Mouse (Mus musculus) megakaryocyte, embryonic 14.5 days (primary cell): ENCODE results near the gene Vhl. TPM values are rescaled to one million over a fixed set of nuclear protein-coding genes. Genes with fewer than 3 reads are reported as not detected.

ENCODE experiments used
- H3K27me3 ChIP-seq: replicated peaks from 2 replicates; pipeline ENCODE3; 2012; ENCODE audit warnings: inconsistent platforms
- H3K36me3 ChIP-seq: replicated peaks from 2 replicates; pipeline ENCODE3; 2012; ENCODE audit warnings: low read length, inconsistent platforms, mixed read lengths
- H3K4me1 ChIP-seq: 2 replicates; pipeline ENCODE4 v1.6.1; 2012; ENCODE audit warnings: inconsistent platforms
- H3K4me3 ChIP-seq: replicated peaks from 2 replicates; pipeline ENCODE3; 2012; ENCODE audit warnings: moderate library complexity, mild to moderate bottlenecking, inconsistent platforms
- H3K9me3 ChIP-seq: 2 replicates; pipeline ENCODE4 v1.6.1; 2012; ENCODE audit warnings: inconsistent platforms
- FLI1 ChIP-seq: IDR thresholded peaks from 2 replicates; pipeline ENCODE4 v1.6.1; 2012; ENCODE audit warnings: low read length, inconsistent platforms, mixed read lengths
- GATA1 ChIP-seq: IDR thresholded peaks from 3 replicates; pipeline ENCODE4 v1.6.1; 2012; ENCODE audit warnings: mixed read lengths, low read length, inconsistent platforms, borderline replicate concordance
- polyA plus RNA-seq: library from polyadenylated mRNA; stranded (reverse); fragments of >175 nt; gene quantifications from 2 replicates; pipeline ENCODE4 v1.2.3, GENCODE M21; 2012; ENCODE audit warnings: low replicate concordance; ENCODE audit not compliant: insufficient read depth

The Vhl gene
- polyA plus RNA-seq, 1 experiment, result 2.8 TPM

DNA sequence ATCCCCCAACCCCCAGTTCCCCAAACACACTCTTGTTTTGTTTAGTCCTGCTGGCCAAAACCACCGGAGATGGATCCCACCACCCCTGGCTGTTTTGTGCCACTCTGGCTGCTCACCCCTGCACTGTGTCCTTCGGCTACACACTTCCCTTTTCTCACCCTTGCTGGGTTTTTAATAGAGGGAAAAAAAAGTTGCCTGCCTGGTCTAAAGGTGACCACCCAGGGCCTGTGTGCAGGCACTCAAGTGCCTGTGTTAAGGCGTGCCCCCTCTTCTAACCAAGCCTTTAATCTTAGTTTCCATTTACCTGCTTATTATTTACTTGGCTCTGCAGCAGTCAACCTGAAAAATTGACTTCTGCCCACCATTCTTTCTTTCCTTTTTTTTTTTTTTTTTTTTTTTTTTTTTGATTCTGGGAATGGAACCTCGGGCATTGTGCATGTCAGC is 26.5 kb downstream of the Vhl start:
- H3K4me1 ChIP-seq, result peaks cover 49% of the 10 kb centered on the region
- peaks cover 5% of the 10 kb centered on the region for H3K36me3 ChIP-seq
- H3K27me3 ChIP-seq, result peaks cover 41% of the 10 kb centered on the region
- no peaks in the 10 kb centered on the region for H3K9me3 ChIP-seq
- H3K4me3 ChIP-seq, result no peak overlapping the region
- TF ChIP-seq GATA1, result no peak
- no peak for TF ChIP-seq FLI1

- no peak for TF ChIP-seq GATA1
- TF ChIP-seq FLI1, result no peak
- no peaks in the 10 kb centered on the region; the same call in 1 of the 2 replicates for H3K9me3 ChIP-seq
Observed at GRCm38 (mm10) chr6:113651626-113652025, 27.9 kb downstream of the Vhl start.

DNA sequence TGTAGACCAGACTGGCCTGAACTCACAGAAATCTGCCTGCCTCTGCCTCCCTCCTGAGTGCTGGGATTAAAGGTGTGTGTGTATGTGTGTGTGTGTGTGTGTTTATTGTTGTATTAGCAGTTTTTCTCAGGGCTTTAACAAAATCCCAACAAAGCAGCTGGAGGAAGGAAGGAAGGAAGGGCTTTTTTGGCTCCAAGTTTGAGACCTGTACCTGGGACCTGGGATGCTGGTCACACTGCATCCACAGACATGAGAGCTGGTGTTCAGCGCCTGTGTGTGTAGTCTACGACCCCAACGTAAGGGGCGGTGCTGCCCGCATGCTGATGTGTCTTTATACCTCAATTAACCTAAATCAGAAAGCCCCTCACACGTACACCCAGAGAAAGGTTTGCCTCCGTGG is 29.8 kb downstream of the Vhl start:
- Histone ChIP-seq H3K36me3 (no peaks in the 10 kb centered on the region), H3K4me1 (peaks cover 45% of the 10 kb centered on the region), H3K27me3 (peaks cover 40% of the 10 kb centered on the region), H3K4me3 (peak overlapping the region; percentile 8), H3K9me3 (no peaks in the 10 kb centered on the region; the same call in 1 of the 2 replicates)
- TF ChIP-seq GATA1, result no peak
- TF ChIP-seq FLI1, result no peak

More at GRCm38 (mm10) chr6:113651626-113652025, 27.9 kb downstream of the Vhl start:
- H3K4me3 ChIP-seq, result no peak overlapping the region
- peaks cover 5% of the 10 kb centered on the region for H3K36me3 ChIP-seq
- peaks cover 49% of the 10 kb centered on the region for H3K4me1 ChIP-seq
- peaks cover 43% of the 10 kb centered on the region for H3K27me3 ChIP-seq

- no peaks in the 10 kb centered on the region for H3K36me3 ChIP-seq
- peaks cover 39% of the 10 kb centered on the region for H3K27me3 ChIP-seq
- H3K4me1 ChIP-seq, result peaks cover 39% of the 10 kb centered on the region
- peak overlapping the region; percentile 44 for H3K4me3 ChIP-seq
- TF ChIP-seq FLI1, result no peak
- TF ChIP-seq GATA1, result no peak
- H3K9me3 ChIP-seq, result no peaks in the 10 kb centered on the region; the same call in 1 of the 2 replicates
Observed at GRCm38 (mm10) chr6:113654102-113654501, 30.3 kb downstream of the Vhl start.

DNA sequence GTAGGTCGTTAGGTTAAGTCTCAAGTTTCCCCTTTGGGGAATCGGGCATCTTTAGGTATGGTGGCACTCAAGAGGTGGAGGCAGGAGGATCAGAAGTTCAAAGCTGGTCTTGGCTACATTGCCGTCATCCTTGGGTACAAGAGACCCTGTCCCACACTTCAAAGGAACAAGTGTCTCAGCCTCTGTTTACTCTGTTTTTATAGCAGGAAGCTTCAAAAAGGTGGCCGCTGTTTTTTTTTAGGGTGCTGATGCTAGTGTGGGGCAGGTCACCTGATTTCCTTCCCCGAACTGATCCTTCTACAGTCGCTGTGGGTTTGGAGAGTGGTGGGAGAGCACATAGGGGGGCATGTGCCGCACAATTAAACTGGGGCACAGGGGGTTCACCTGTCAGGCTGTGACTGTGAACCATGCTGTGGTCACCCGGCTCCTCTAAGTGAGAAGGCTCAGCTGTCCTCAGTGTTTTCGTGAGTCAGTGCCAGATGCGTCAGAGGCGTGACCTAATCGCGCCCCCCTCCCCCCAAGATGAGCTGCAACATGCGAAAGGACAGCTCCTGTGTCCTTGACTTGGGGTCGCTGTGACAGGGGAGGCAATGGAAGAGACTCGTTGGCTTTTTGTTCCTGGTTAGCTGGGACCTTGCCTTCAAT is 31.1 kb downstream of the Vhl start:
- H3K9me3 ChIP-seq, result no peaks in the 10 kb centered on the region; the same call in 1 of the 2 replicates
- peak overlapping the region; percentile 38 for H3K4me3 ChIP-seq
- TF ChIP-seq FLI1 (no peak), GATA1 (no peak)
- peaks cover 39% of the 10 kb centered on the region for H3K27me3 ChIP-seq
- peaks cover 32% of the 10 kb centered on the region for H3K4me1 ChIP-seq
- no peaks in the 10 kb centered on the region for H3K36me3 ChIP-seq

GRCm38 (mm10) chr6:113655475-113655874 is 31.7 kb downstream of the Vhl start:
- peaks cover 28% of the 10 kb centered on the region for H3K4me1 ChIP-seq
- H3K4me3 ChIP-seq, result no peak overlapping the region
- H3K27me3 ChIP-seq, result peaks cover 43% of the 10 kb centered on the region
- H3K36me3 ChIP-seq, result no peaks in the 10 kb centered on the region
- TF ChIP-seq FLI1 (no peak), GATA1 (no peak)
- H3K9me3 ChIP-seq, result no peaks in the 10 kb centered on the region; the same call in 1 of the 2 replicates

DNA sequence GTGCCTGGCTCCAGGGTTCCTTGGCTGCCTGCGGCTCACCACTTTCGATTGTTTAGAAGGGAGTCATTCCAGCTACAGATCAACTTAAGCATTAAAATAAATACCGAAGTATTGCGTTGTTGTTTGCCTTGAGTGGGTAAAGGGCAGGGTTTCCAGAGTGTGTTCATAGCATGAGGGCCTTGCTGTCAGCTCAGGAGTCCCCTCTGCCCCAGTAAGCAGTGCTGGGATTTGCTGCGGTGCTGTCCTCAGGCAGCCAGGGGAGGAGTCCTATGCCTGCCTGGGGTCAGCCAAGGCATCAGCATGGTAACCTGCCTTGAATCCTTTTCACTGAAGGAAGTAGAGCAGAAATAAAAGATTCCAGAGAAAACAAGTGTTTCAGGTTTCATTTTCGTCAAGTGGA is 33.1 kb downstream of the Vhl start:
- Histone ChIP-seq H3K4me1 (peaks cover 42% of the 10 kb centered on the region), H3K4me3 (no peak overlapping the region), H3K27me3 (peaks cover 53% of the 10 kb centered on the region), H3K9me3 (no peaks in the 10 kb centered on the region; the same call in 1 of the 2 replicates), H3K36me3 (no peaks in the 10 kb centered on the region)
- TF ChIP-seq FLI1 (no peak), GATA1 (no peak)

DNA sequence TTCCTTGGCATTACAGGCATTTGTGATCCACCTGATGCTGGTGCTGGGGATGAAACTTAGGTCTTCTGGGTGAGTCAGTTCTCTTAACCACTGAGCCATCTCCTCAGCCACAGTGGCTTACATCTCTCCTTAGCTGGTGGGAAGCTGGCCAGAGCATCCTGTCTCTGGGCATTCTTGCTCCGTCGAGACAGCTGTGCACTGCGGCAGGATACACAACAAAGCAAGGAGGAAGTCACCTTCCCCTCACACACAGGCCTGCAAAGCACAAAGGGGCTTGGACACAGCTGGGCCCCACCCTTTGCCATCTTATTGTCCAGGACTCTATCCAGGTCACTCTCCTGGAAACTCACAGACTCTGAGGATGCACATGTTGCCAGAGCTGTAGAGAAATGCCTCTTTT is 34.5 kb downstream of the Vhl start:
- Histone ChIP-seq H3K9me3 (peaks cover 9% of the 10 kb centered on the region), H3K4me1 (peaks cover 37% of the 10 kb centered on the region), H3K4me3 (no peak overlapping the region), H3K36me3 (peaks cover 5% of the 10 kb centered on the region), H3K27me3 (peaks cover 55% of the 10 kb centered on the region)
- TF ChIP-seq GATA1 (no peak), FLI1 (no peak)

- Histone ChIP-seq H3K4me3 (no peak overlapping the region), H3K27me3 (peaks cover 61% of the 10 kb centered on the region), H3K36me3 (peaks cover 5% of the 10 kb centered on the region), H3K9me3 (peaks cover 14% of the 10 kb centered on the region), H3K4me1 (peaks cover 24% of the 10 kb centered on the region)
- TF ChIP-seq GATA1 (no peak), FLI1 (no peak)
Observed at GRCm38 (mm10) chr6:113659648-113660491, 36.1 kb downstream of the Vhl start.
